Mouse (Mus musculus): ENCODE data around the gene Prkab2. TPM values are rescaled to one million over a fixed set of nuclear protein-coding genes. Genes with fewer than 3 reads are reported as not detected.

Prkab2 gene
- total and polyA plus RNA-seq, 3 experiments = 0.68 to 1.5 (median 1.4) TPM

- TF ChIP-seq MEF2A (IDR thresholded peaks at IDR 0.05; ENCODE audit: borderline replicate concordance, low read depth, low read length) = no peak
- TF ChIP-seq SIN3A (IDR thresholded peaks at IDR 0.05; ENCODE audit: low read length) = no peak
- no peak for TF ChIP-seq E2F4 (IDR thresholded peaks at IDR 0.05; ENCODE audit: insufficient replicate concordance, low read depth, low read length)
- no peak for TF ChIP-seq ZNF384 (IDR thresholded peaks at IDR 0.05; ENCODE audit: low read depth, low read length)
- no peak for TF ChIP-seq MXI1 (IDR thresholded peaks at IDR 0.05; ENCODE audit: low read depth, low read length)
- TF ChIP-seq UBTF (IDR thresholded peaks at IDR 0.05; ENCODE audit: low read depth, low read length) = no peak
- no peak for TF ChIP-seq SMC3 (IDR thresholded peaks at IDR 0.05; ENCODE audit: low read depth, low read length)
- no peak for TF ChIP-seq NRF1 (IDR thresholded peaks at IDR 0.05; ENCODE audit: low read depth, low read length)
- no peak for TF ChIP-seq BHLHE40 (IDR thresholded peaks at IDR 0.05; ENCODE audit: low read depth, low read length)
- in situ Hi-C loops (cut with MboI; ENCODE audit: low pct_ligation_motif_present, low pct_unique_long_range_greater_than_20kb, low sequenced_read_pairs) (loop anchor here (25.0 kb wide), 1 partner anchor 473 kb away; the partner anchor contains the start of gene Adam30), dilution Hi-C loops (cut with MboI; ENCODE audit: extremely low pct_ligation_motif_present, extremely low pct_unique_long_range_greater_than_20kb, low sequenced_read_pairs) (no loop called here)
- no peaks in the 10 kb centered on the region for H3K36me3 ChIP-seq (replicated peaks in 1 of 2; ENCODE audit: control insufficient read depth in 1 of 2, insufficient read depth in 1 of 2, low read length in 1 of 2)
- H3K4me1 ChIP-seq (ENCODE audit: control insufficient read depth in 1 of 2, insufficient read depth in 2 of 2) = no peaks in the 10 kb centered on the region
- no peak overlapping the region for H3K9ac ChIP-seq (ENCODE audit: insufficient read depth, low read depth)
- no peaks in the 10 kb centered on the region for H3K79me2 ChIP-seq (replicated peaks; ENCODE audit: control insufficient read depth, extremely low read depth, insufficient read depth, poor library complexity, severe bottlenecking)
- H3K9me3 ChIP-seq (replicated peaks; ENCODE audit: low read length) = no peaks in the 10 kb centered on the region
- H3K4me2 ChIP-seq (ENCODE audit: insufficient read depth, low read depth, poor library complexity, severe bottlenecking) = no peak overlapping the region
- H3K27me3 ChIP-seq (replicated peaks) = peaks cover 18% of the 10 kb centered on the region
- no peak overlapping the region for H3K4me3 ChIP-seq (replicated peaks in 1 of 3; ENCODE audit: low read depth in 2 of 3, low read length in 2 of 3, poor library complexity in 1 of 3)
- no peak for DNase-seq (ENCODE audit: extremely low read depth)
- H3K27ac ChIP-seq (ENCODE audit: insufficient read depth, low read depth) = no peak overlapping the region
Observed at GRCm38 (mm10) chr3:97689289-97689688, 31.3 kb downstream of the Prkab2 start.

DNA sequence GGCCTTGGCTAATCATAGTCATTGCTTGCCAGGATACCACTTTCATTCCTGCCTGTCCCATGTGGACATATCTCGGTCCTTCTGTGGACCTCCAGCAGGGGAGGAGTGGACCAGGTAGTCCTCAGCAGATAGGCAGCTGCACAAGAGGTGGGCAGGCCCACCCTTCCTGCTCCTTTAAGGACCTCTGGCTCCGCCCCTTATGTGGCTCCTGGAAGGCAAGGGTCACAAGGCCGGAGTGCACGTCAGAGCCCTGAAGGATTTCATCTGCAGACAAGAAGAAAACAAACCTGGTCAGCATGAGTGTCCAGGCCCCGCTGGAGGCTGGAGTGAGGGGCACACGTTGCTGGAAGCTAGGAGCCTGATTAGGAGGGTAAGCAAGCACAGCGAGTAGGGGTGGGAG, 32.6 kb downstream of the Prkab2 start:
- DNase-seq (ENCODE audit: extremely low read depth) = no peak
- H3K36me3 ChIP-seq (replicated peaks in 1 of 2; ENCODE audit: control insufficient read depth in 1 of 2, insufficient read depth in 1 of 2, low read length in 1 of 2) = no peaks in the 10 kb centered on the region
- TF ChIP-seq ZMIZ1 (IDR thresholded peaks at IDR 0.05; ENCODE audit: low read depth, low read length) (no peak), IRF4 (IDR thresholded peaks at IDR 0.05; ENCODE audit: low read depth, low read length) (no peak), MXI1 (IDR thresholded peaks at IDR 0.05; ENCODE audit: low read depth, low read length) (no peak)
- no peak overlapping the region for H3K27ac ChIP-seq (ENCODE audit: insufficient read depth, low read depth)
- H3K9ac ChIP-seq (ENCODE audit: insufficient read depth, low read depth) = no peak overlapping the region
- H3K79me2 ChIP-seq (replicated peaks; ENCODE audit: control insufficient read depth, extremely low read depth, insufficient read depth, poor library complexity, severe bottlenecking) = no peaks in the 10 kb centered on the region
- in situ Hi-C loops (cut with MboI; ENCODE audit: low pct_ligation_motif_present, low pct_unique_long_range_greater_than_20kb, low sequenced_read_pairs) = loop anchor here (25.0 kb wide), 1 partner anchor 472 kb away; the partner anchor contains the start of gene Adam30
- no peaks in the 10 kb centered on the region for H3K4me1 ChIP-seq (ENCODE audit: control insufficient read depth in 1 of 2, insufficient read depth in 2 of 2)
- H3K9me3 ChIP-seq (replicated peaks; ENCODE audit: low read length) = no peaks in the 10 kb centered on the region
- no peak overlapping the region for H3K4me3 ChIP-seq (replicated peaks in 1 of 3; ENCODE audit: low read depth in 2 of 3, low read length in 2 of 3, poor library complexity in 1 of 3)
- dilution Hi-C loops (cut with MboI; ENCODE audit: extremely low pct_ligation_motif_present, extremely low pct_unique_long_range_greater_than_20kb, low sequenced_read_pairs) = no loop called here
- peaks cover 22% of the 10 kb centered on the region for H3K27me3 ChIP-seq (replicated peaks)
- H3K4me2 ChIP-seq (ENCODE audit: insufficient read depth, low read depth, poor library complexity, severe bottlenecking) = no peak overlapping the region

GRCm38 (mm10) chr3:97691443-97692017, 33.5 kb downstream of the Prkab2 start:
- H3K4me1 ChIP-seq (ENCODE audit: control insufficient read depth in 1 of 2, insufficient read depth in 2 of 2) = no peaks in the 10 kb centered on the region
- H3K4me3 ChIP-seq (replicated peaks in 1 of 3; ENCODE audit: low read depth in 2 of 3, low read length in 2 of 3, poor library complexity in 1 of 3) = no peak overlapping the region
- no peaks in the 10 kb centered on the region for H3K36me3 ChIP-seq (replicated peaks in 1 of 2; ENCODE audit: control insufficient read depth in 1 of 2, insufficient read depth in 1 of 2, low read length in 1 of 2)
- in situ Hi-C loops (cut with MboI; ENCODE audit: low pct_ligation_motif_present, low pct_unique_long_range_greater_than_20kb, low sequenced_read_pairs) = loop anchor here (25.0 kb wide), 1 partner anchor 471 kb away; the partner anchor contains the start of gene Adam30
- H3K9me3 ChIP-seq (replicated peaks; ENCODE audit: low read length) = no peaks in the 10 kb centered on the region
- no peak for TF ChIP-seq ELF1 (IDR thresholded peaks at IDR 0.05; ENCODE audit: low read depth, low read length)
- TF ChIP-seq IRF4 (IDR thresholded peaks at IDR 0.05; ENCODE audit: low read depth, low read length) = no peak
- TF ChIP-seq ZMIZ1 (IDR thresholded peaks at IDR 0.05; ENCODE audit: low read depth, low read length) = no peak
- no peak for TF ChIP-seq NELFE (IDR thresholded peaks at IDR 0.05; ENCODE audit: low read depth, low read length)
- no peak for TF ChIP-seq SIN3A (IDR thresholded peaks at IDR 0.05; ENCODE audit: low read length)
- TF ChIP-seq CTCF (conservative IDR thresholded peaks at IDR 0.05 in 1 of 2, IDR thresholded peaks at IDR 0.05 in 1 of 2; ENCODE audit: low read depth in 2 of 2, low read length in 2 of 2) = no peak
- TF ChIP-seq BHLHE40 (IDR thresholded peaks at IDR 0.05; ENCODE audit: low read depth, low read length) = no peak
- no peak for TF ChIP-seq MEF2A (IDR thresholded peaks at IDR 0.05; ENCODE audit: borderline replicate concordance, low read depth, low read length)
- TF ChIP-seq GABPA (IDR thresholded peaks at IDR 0.05; ENCODE audit: insufficient replicate concordance, low read depth, low read length) = no peak
- no peak for TF ChIP-seq E2F4 (IDR thresholded peaks at IDR 0.05; ENCODE audit: insufficient replicate concordance, low read depth, low read length)
- no peak for TF ChIP-seq TCF12 (IDR thresholded peaks at IDR 0.05; ENCODE audit: low read depth, low read length)
- TF ChIP-seq PAX5 (IDR thresholded peaks at IDR 0.05; ENCODE audit: low read length) = no peak
- no peak overlapping the region for H3K9ac ChIP-seq (ENCODE audit: insufficient read depth, low read depth)
- no peak overlapping the region for H3K4me2 ChIP-seq (ENCODE audit: insufficient read depth, low read depth, poor library complexity, severe bottlenecking)
- H3K27me3 ChIP-seq (replicated peaks) = peaks cover 21% of the 10 kb centered on the region
- DNase-seq (ENCODE audit: extremely low read depth) = no peak
- dilution Hi-C loops (cut with MboI; ENCODE audit: extremely low pct_ligation_motif_present, extremely low pct_unique_long_range_greater_than_20kb, low sequenced_read_pairs) = no loop called here
- no peaks in the 10 kb centered on the region for H3K79me2 ChIP-seq (replicated peaks; ENCODE audit: control insufficient read depth, extremely low read depth, insufficient read depth, poor library complexity, severe bottlenecking)
- H3K27ac ChIP-seq (ENCODE audit: insufficient read depth, low read depth) = no peak overlapping the region
